Mouse (Mus musculus) embryonic facial prominence, embryonic 13.5 days (tissue): ENCODE measurements around the gene Hoxb2. TPM values are rescaled to one million over a fixed set of nuclear protein-coding genes. Genes with fewer than 3 reads are reported as not detected.

ENCODE experiments used
- ATAC-seq: fragments of 200-750 bp; cut with Nextera tagmentation; 2 replicates; pipeline ENCODE4 v1.8.0; 2017; ENCODE audit warnings: low read depth; ENCODE audit not compliant: insufficient number of reproducible peaks, insufficient read depth, low FRiP score, low TSS enrichment
- H3K27ac ChIP-seq: fragments of 300-500 bp; sonication (generic); 2 replicates; pipeline ENCODE4 v1.5.1; 2015; ENCODE audit warnings: moderate library complexity, mild to moderate bottlenecking, inconsistent platforms
- H3K27me3 ChIP-seq: fragments of 300-500 bp; sonication (generic); 2 replicates; pipeline ENCODE4 v1.6.1; 2015; ENCODE audit warnings: mild to moderate bottlenecking, inconsistent platforms
- H3K36me3 ChIP-seq: fragments of 300-500 bp; sonication (generic); 2 replicates; pipeline ENCODE4 v1.6.1; 2015; ENCODE audit warnings: mild to moderate bottlenecking, inconsistent platforms
- H3K4me1 ChIP-seq: fragments of 300-500 bp; sonication (generic); 2 replicates; pipeline ENCODE4 v1.6.1; 2015; ENCODE audit warnings: inconsistent platforms
- H3K4me2 ChIP-seq: fragments of 300-500 bp; sonication (generic); 2 replicates; pipeline ENCODE4 v1.6.1; 2015; ENCODE audit warnings: moderate library complexity, mild to moderate bottlenecking, inconsistent platforms
- H3K4me3 ChIP-seq: fragments of 300-500 bp; sonication (generic); 2 replicates; pipeline ENCODE4 v1.5.1; 2015; ENCODE audit warnings: mild to moderate bottlenecking, inconsistent platforms
- H3K9ac ChIP-seq: fragments of 300-500 bp; sonication (generic); 2 replicates; pipeline ENCODE4 v1.6.1; 2015; ENCODE audit warnings: mild to moderate bottlenecking, inconsistent platforms
- H3K9me3 ChIP-seq: fragments of 300-500 bp; sonication (generic); 2 replicates; pipeline ENCODE4 v1.6.1; 2016; ENCODE audit warnings: inconsistent platforms
- WGBS: fragments of 180-500 bp; shearing (Covaris S2); methylation state at CpG from one replicate; pipeline ENCODE4 v1.1.7; 2015; ENCODE audit warnings: mixed read lengths; 5-methylcytosine and 5-hydroxymethylcytosine counted together
- polyA plus RNA-seq: library from polyadenylated mRNA; unstranded; fragments of >200 nt; fragmentation: Nextera tagmentation; extraction: Ambion mirVana; gene quantifications from 2 replicates; pipeline ENCODE4 v1.2.1, GENCODE M21; 2015

Hoxb2 gene
- polyA plus RNA-seq, 1 experiment from 2014 or later = 0.52 TPM

- H3K9me3 ChIP-seq = no peaks in the 10 kb centered on the region
- no peak overlapping the region for H3K27ac ChIP-seq
- peaks cover 100% of the 10 kb centered on the region for H3K27me3 ChIP-seq
- H3K36me3 ChIP-seq = no peaks in the 10 kb centered on the region
- 8% methylated on average over 4 of the region's 4 CpGs for WGBS
- H3K4me1 ChIP-seq = no peaks in the 10 kb centered on the region
- H3K4me2 ChIP-seq = no peak overlapping the region
- ATAC-seq = no peak
- H3K4me3 ChIP-seq = no peak overlapping the region
- H3K9ac ChIP-seq = no peak overlapping the region
Measured at GRCm38 (mm10) chr11:96309288-96309687, 41.0 kb upstream of the Hoxb2 start.

GRCm38 (mm10) chr11:96310183-96310938 lies 40.0 kb upstream of the Hoxb2 start:
- no peaks in the 10 kb centered on the region for H3K4me1 ChIP-seq
- ATAC-seq = no peak
- 3% methylated on average over 20 of the region's 20 CpGs for WGBS
- no peaks in the 10 kb centered on the region for H3K9me3 ChIP-seq
- peaks cover 100% of the 10 kb centered on the region for H3K27me3 ChIP-seq
- no peak overlapping the region for H3K4me2 ChIP-seq
- H3K4me3 ChIP-seq = no peak overlapping the region
- H3K36me3 ChIP-seq = no peaks in the 10 kb centered on the region
- no peak overlapping the region for H3K9ac ChIP-seq
- H3K27ac ChIP-seq = no peak overlapping the region

GRCm38 (mm10) chr11:96311097-96311496 lies 39.2 kb upstream of the Hoxb2 start:
- Histone ChIP-seq H3K4me3 (peak overlapping the region; percentile 16), H3K27ac (no peak overlapping the region), H3K4me2 (peak overlapping the region; percentile 26; the same call in 1 of the 2 replicates), H3K27me3 (peaks cover 100% of the 10 kb centered on the region), H3K36me3 (no peaks in the 10 kb centered on the region), H3K4me1 (no peaks in the 10 kb centered on the region), H3K9ac (no peak overlapping the region), H3K9me3 (no peaks in the 10 kb centered on the region)
- 6% methylated on average over 6 of the region's 6 CpGs for WGBS
- ATAC-seq = no peak

GRCm38 (mm10) chr11:96311520-96312417 lies 38.6 kb upstream of the Hoxb2 start:
- WGBS = 1% methylated on average over 31 of the region's 31 CpGs
- Histone ChIP-seq H3K9me3 (no peaks in the 10 kb centered on the region), H3K9ac (no peak overlapping the region), H3K27ac (no peak overlapping the region), H3K4me2 (peak overlapping the region; percentile 26; the same call in 1 of the 2 replicates), H3K27me3 (peaks cover 100% of the 10 kb centered on the region), H3K4me1 (no peaks in the 10 kb centered on the region), H3K36me3 (no peaks in the 10 kb centered on the region), H3K4me3 (peak overlapping the region; percentile 16)
- ATAC-seq = no peak

- no peaks in the 10 kb centered on the region for H3K9me3 ChIP-seq
- no peak overlapping the region for H3K9ac ChIP-seq
- ATAC-seq = no peak
- WGBS = 20% methylated on average over 2 of the region's 2 CpGs
- no peak overlapping the region for H3K4me2 ChIP-seq
- no peak overlapping the region for H3K4me3 ChIP-seq
- H3K27me3 ChIP-seq = peaks cover 100% of the 10 kb centered on the region
- no peak overlapping the region for H3K27ac ChIP-seq
- no peaks in the 10 kb centered on the region for H3K36me3 ChIP-seq
- no peaks in the 10 kb centered on the region for H3K4me1 ChIP-seq
Measured at GRCm38 (mm10) chr11:96313134-96313533, 37.2 kb upstream of the Hoxb2 start.

- Histone ChIP-seq H3K9me3 (no peaks in the 10 kb centered on the region), H3K27ac (no peak overlapping the region), H3K4me3 (no peak overlapping the region), H3K27me3 (peaks cover 100% of the 10 kb centered on the region), H3K36me3 (no peaks in the 10 kb centered on the region), H3K4me2 (no peak overlapping the region), H3K4me1 (peaks cover 2% of the 10 kb centered on the region; the same call in 1 of the 2 replicates), H3K9ac (no peak overlapping the region)
- ATAC-seq = no peak
- 2% methylated on average over 12 of the region's 12 CpGs for WGBS
Measured at GRCm38 (mm10) chr11:96313806-96314428, 36.4 kb upstream of the Hoxb2 start.

- H3K9ac ChIP-seq = no peak overlapping the region
- H3K4me1 ChIP-seq = peaks cover 4% of the 10 kb centered on the region; the same call in 1 of the 2 replicates
- peaks cover 100% of the 10 kb centered on the region for H3K27me3 ChIP-seq
- WGBS = 1% methylated on average over 34 of the region's 34 CpGs
- no peaks in the 10 kb centered on the region for H3K36me3 ChIP-seq
- no peaks in the 10 kb centered on the region for H3K9me3 ChIP-seq
- H3K4me2 ChIP-seq = no peak overlapping the region
- no peak overlapping the region for H3K4me3 ChIP-seq
- no peak for ATAC-seq
- no peak overlapping the region for H3K27ac ChIP-seq
Measured at GRCm38 (mm10) chr11:96314671-96315343, 35.5 kb upstream of the Hoxb2 start.

GRCm38 (mm10) chr11:96315344-96315681 lies 35.0 kb upstream of the Hoxb2 start:
- Histone ChIP-seq H3K36me3 (no peaks in the 10 kb centered on the region), H3K4me2 (no peak overlapping the region), H3K27me3 (peaks cover 100% of the 10 kb centered on the region), H3K4me3 (no peak overlapping the region), H3K4me1 (peaks cover 4% of the 10 kb centered on the region; the same call in 1 of the 2 replicates), H3K9me3 (no peaks in the 10 kb centered on the region), H3K27ac (no peak overlapping the region), H3K9ac (no peak overlapping the region)
- no peak for ATAC-seq
- WGBS = 3% methylated on average over 5 of the region's 5 CpGs

GRCm38 (mm10) chr11:96316696-96317607 lies 33.4 kb upstream of the Hoxb2 start:
- 8% methylated on average over 18 of the region's 18 CpGs for WGBS
- H3K36me3 ChIP-seq = no peaks in the 10 kb centered on the region
- peaks cover 100% of the 10 kb centered on the region for H3K27me3 ChIP-seq
- no peak overlapping the region for H3K4me2 ChIP-seq
- no peak overlapping the region for H3K27ac ChIP-seq
- H3K9me3 ChIP-seq = no peaks in the 10 kb centered on the region
- ATAC-seq = no peak
- no peak overlapping the region for H3K9ac ChIP-seq
- peaks cover 4% of the 10 kb centered on the region; the same call in 1 of the 2 replicates for H3K4me1 ChIP-seq
- no peak overlapping the region for H3K4me3 ChIP-seq

- no peak within 1 kb of the TSS for H3K27ac ChIP-seq
- H3K9ac ChIP-seq = no peak within 1 kb of the TSS
- ATAC-seq = no peak
- H3K27me3 ChIP-seq = peaks cover 100% of the 10 kb centered on the region
- H3K4me2 ChIP-seq = peak within 1 kb of the TSS; percentile 39
- H3K4me1 ChIP-seq = peaks cover 4% of the 10 kb centered on the region; the same call in 1 of the 2 replicates
- no peaks in the 10 kb centered on the region for H3K36me3 ChIP-seq
- WGBS = 2% methylated on average over 28 of the region's 28 CpGs
- no peaks in the 10 kb centered on the region for H3K9me3 ChIP-seq
- H3K4me3 ChIP-seq = peak within 1 kb of the TSS; percentile 25
Measured at GRCm38 (mm10) chr11:96317608-96318367, 32.5 kb upstream of the Hoxb2 start, which contains the start of gene Hoxb4. Gene Hoxb4 (plus strand): TSS chr11:96318267.
